Mouse (Mus musculus): Measurements from ENCODE around the gene 9930021J03Rik.

- no peak for TF ChIP-seq CTCF (IDR thresholded peaks at IDR 0.05; ENCODE audit: low read depth, low read length)
- no peak for TF ChIP-seq POLR2A (IDR thresholded peaks at IDR 0.05; ENCODE audit: extremely low read depth, insufficient read depth, low read length)
Observed at GRCm38 (mm10) chr19:29797371-29797770, 8.4 kb downstream of the 9930021J03Rik start.
